Mouse (Mus musculus) CH12F3 (cell line): Measurements from ENCODE around the gene Psme3.

ENCODE experiments used
- in situ Hi-C: fragments of 300-500 bp; cut with MboI; formaldehyde crosslinking; loops from 2 replicates; pipeline ENCODE4 v1.14.3; 2020; ENCODE audit warnings: low sequenced_read_pairs

The Psme3 gene

DNA sequence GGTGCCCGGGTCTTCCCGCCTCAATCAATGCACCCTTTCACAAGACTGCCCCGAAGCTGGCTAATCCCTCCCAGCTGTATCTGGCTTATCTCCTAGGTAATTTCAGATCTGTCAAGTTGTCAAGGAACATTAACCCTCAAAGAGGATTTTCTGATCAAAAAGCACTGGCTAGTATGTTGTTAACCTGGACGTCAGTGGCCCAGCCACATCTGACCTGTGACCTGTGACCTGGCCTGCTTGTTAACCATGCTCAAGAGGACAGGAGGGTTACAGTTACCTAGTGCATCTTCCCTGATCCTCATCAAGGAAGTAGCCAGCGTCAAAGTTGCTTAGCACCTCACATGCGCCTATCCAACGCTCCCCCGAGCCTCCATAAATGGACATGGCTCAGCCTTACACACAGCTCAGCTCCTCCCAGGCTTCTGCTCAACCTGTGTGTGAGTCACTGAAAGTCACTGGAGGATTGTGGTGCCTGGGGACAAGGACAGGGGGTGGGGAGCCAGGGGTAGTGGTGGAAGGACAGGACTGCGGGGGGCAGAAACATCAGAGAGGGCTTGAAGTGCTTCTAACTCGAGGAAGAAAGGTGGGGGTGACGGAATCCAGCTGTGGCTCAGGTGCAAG, 35.2 kb downstream of the Psme3 start:
- in situ Hi-C loops, result no loop called here

DNA sequence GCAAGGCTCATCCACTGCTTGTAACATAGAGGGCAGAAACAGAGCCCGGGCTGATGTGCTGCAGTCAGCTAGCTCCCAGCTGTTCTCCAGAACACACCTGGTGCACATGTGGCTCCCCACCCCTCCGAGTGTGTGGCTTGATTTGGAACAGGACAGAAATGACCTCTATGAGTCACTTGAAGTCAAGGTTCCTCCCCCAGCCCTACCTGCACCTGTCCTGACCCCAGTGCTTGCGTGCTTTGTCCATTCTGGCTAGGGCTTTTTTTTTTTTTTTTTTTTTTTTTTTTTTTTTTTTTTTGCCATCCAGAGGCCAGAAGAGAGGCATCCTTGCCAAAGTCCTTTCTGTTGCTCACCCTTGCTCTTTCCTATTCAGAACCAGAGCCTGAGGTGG, 35.7 kb downstream of the Psme3 start:
- in situ Hi-C loops, result no loop called here

DNA sequence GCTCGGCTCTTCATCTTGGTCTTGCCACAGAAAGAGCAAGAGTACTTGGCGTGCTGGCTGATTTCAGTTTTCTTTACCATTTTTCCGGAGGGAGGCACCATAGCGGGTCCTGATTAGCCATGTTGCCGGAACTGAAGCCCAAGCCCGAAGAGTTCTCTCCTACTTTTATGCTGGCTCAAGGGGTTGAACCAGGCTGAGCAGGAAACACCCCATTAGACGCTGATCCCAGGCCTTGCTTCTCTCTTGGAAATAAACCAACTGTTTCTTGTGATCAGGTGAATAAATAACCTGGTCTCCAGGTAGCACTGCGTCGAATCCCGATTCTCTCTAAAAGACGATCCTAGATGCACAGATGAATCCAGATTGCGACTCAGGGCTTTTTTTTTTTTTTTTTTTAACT, 37.4 kb downstream of the Psme3 start:
- in situ Hi-C loops, result no loop called here

DNA sequence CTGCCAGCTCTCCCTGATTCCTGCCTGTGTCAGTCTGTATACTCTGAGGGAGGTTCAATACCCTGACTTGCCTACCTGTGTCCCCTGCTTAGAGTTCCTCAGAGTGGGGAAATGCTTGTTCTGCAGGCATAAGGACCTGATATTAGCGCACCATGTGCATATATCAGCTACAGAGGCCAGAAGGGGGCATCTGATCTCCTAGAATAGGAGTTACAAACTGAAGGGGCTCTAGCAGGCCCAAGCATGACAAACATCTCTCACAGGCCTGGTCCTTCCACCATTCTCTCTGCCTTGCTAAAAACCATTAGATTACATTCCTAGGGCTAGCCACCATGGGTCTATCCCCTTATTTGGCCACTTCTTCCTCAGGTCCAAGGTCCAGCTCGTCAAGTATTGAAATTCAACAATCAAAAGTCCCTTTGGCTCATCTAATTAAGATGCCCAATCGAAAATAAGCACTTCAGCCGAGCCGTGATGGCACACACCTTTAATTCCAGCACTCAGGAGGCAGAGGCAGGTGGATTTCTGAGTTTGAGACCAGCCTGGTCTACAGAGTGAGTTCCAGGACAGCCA, 38.5 kb downstream of the Psme3 start:
- in situ Hi-C loops, result no loop called here

DNA sequence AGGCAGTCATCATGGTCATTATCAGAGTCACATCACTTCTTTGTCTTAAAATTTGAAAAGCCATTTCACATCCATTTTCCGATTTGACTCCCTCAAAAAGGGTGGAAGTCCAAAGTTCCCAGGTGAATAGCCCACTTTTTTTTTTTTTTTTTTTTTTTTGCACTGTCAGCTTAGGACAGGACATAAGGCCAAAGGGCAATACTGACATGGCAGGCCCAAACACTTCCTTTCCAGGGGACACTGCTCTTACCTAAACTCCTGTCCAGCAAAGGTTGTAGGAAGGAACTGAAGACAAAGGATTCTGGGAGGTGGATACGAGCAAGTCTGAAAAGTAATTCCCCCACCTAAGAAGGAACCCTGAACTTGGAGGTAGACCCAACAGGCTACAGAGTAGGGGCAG, 39.9 kb downstream of the Psme3 start:
- in situ Hi-C loops, result no loop called here

DNA sequence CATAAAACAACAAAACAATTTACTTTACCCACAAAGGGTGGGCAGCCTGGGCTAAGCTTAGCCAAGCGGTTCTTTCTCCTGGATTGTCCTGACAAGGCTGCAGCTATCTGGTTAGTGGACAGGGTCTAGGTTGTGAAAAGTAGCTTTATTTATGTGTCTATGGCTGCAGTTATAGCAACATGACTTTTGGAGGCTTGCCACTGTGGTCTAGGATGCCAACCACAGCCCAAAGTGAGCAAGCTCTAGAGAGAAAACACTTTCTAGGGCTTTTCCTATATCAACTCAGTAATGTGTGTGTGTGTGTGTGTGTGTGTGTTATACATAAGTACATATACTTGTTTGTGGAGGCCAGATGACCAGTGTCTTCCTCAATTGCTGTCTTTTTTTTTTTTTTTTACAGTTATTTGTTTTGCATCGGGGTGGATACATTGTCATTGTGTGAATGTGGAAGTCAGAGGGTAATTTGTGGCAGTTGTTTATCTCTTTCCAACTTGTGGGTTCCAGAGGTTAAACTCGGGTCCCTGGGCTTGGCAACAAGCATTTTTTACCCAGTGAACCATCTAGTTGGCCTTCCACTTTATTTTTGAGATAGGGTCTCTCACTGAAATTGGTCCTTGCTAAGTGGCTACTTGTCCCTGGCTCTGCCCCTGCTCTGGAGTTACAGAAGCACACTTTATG, 41.6 kb downstream of the Psme3 start:
- in situ Hi-C loops, result no loop called here

DNA sequence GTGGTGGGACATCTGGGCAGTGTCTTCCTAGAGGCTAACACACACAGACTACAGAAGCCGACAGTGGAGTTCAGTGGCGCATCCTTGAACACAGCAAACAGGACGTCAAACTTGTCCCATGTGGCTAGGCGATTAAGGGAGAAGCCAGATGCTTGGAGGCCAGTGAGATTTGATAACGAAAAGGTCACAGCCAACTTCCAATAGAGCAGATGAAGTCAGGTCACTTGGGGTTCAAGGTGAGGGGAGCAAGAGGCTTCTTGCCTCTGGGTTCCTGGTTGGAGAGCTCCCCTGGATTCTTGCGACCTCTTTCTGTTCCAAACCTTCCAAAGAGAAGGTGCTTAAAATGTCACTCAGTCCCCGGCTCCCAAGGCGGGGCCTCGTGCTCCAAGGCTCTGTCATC, 43.8 kb downstream of the Psme3 start:
- in situ Hi-C loops, result no loop called here

DNA sequence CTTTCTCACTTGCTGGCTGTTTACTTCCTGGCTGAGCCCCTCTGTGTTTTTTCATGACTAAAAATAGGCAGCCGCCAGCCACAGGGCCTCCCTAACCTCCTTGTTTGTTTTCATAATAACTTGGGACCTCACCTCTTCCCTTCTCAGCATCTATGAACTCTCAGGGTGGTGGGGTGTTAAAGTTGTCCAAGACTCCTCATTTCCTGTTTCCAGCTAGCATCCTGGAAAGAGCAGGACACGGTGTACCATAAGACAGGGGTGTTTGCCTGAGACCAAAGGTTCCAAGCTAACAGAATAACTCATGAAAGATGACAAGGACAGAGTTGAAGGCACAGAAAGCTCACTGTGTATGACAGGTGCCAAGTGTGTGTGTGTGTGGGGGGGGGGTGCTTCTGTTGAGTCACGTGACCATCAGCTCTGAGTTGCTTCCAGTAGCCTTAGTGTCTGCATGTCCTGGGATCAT, 44.7 kb downstream of the Psme3 start:
- in situ Hi-C loops, result no loop called here

DNA sequence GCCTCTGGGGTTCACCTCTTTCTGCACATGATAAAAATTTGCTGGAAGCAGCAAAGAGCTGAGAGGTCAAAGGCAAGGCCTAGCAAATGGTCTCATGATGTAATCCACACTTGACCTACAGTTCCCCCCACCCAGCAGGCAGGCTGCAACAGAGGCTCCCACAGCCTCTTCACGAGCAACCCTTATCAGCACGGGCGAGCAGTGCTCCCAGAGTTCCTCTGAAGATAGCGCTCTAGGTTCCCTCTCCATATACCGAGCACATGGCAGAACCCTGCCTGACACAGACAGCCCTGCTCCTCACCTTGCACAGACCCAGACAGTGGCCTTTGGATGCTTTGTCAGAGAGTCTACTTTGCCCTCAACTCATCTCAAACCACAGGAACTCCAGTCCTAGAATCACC, 48.5 kb downstream of the Psme3 start:
- in situ Hi-C loops, result no loop called here

DNA sequence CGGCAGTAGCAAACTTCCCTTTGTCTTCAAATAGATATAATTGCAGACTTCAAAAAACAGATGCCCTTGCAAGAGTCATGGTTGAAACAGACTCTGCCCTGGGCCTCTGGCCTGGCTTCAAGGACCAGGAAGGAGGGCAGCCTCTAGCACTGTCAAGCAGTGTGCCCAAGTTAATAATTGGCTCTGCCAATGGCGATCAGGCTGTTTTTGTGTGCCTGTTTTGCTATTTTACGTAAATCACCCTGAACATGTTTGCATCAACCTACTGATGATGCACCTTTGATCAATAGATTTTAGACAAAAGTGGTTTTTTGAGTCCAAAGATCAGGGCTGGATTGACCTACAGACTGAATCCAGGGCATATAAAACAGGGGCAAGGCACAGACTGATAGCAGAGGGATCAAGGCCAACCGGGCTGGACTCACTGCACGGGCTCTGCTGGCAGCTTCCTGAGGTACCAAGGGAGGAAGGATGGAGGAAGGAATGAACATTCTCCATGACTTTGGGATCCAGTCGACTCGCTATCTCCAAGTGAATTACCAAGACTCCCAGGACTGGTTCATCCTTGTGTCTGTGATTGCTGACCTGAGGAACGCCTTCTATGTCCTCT, 51.4 kb downstream of the Psme3 start, which contains the start of gene G6pc:
TSS of gene G6pc (plus strand) at position 236 of the 610 bp plus-strand sequence.
- in situ Hi-C loops, result no loop called here

DNA sequence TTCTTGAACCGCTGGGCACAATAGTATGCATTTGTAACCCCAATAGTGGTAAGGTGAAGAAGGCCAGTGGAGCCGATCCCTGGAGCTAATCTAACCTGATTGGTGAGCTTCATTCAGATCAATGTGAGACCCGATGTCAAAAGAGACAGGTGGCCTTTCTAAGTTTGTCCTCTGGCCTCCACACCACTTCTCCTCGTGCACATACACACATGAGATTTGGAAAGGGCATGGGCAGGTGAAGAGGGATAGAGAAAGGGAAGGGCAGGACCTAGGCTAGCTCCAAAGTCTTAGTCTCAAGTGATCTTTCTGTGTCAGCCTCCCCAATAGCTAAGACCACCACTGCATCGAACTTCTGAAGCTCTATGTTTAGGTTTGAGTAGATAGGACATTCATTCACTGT, 54.1 kb downstream of the Psme3 start:
- in situ Hi-C loops, result no loop called here
